Mouse (Mus musculus) hindbrain, embryonic 16.5 days (tissue): ENCODE results near the gene Gm11559. TPM values are rescaled to one million over a fixed set of nuclear protein-coding genes. Genes with fewer than 3 reads are reported as not detected.
"Not testable (repeated sequence)": the region's sequence is repeated elsewhere in the genome, so short reads cannot be mapped to it uniquely, and the experiment has no call there.

Source experiments
- ATAC-seq: fragments of 200-750 bp; cut with Nextera tagmentation; 2 replicates; pipeline ENCODE4 v1.8.0; 2017; ENCODE audit warnings: moderate TSS enrichment, moderate library complexity
- H3K27ac ChIP-seq: fragments of 300-500 bp; sonication (generic); 2 replicates; pipeline ENCODE4 v1.5.1; 2014; ENCODE audit warnings: low read depth, mild to moderate bottlenecking, control low read depth, low read length, moderate library complexity
- H3K27me3 ChIP-seq: fragments of 300-500 bp; sonication (generic); replicated peaks from 2 replicates; pipeline ENCODE4 v1.6.1; 2014; ENCODE audit warnings: low read length; ENCODE audit not compliant: control insufficient read depth, insufficient read depth
- H3K36me3 ChIP-seq: fragments of 300-500 bp; sonication (generic); 2 replicates; pipeline ENCODE4 v1.6.1; 2014; ENCODE audit warnings: mild to moderate bottlenecking, low read length, moderate library complexity, mixed read lengths; ENCODE audit not compliant: control insufficient read depth, insufficient read depth
- H3K4me1 ChIP-seq: fragments of 300-500 bp; sonication (generic); 2 replicates; pipeline ENCODE4 v1.6.1; 2014; ENCODE audit warnings: low read depth, low read length; ENCODE audit not compliant: control insufficient read depth, insufficient read depth
- H3K4me2 ChIP-seq: fragments of 300-500 bp; sonication (generic); 2 replicates; pipeline ENCODE4 v1.6.1; 2014; ENCODE audit warnings: mild to moderate bottlenecking, low read length, control low read depth, moderate library complexity
- H3K4me3 ChIP-seq: fragments of 300-500 bp; sonication (generic); 2 replicates; pipeline ENCODE4 v1.5.1; 2014; ENCODE audit warnings: mild to moderate bottlenecking, low read length, control low read depth, moderate library complexity
- H3K9ac ChIP-seq: fragments of 300-500 bp; sonication (generic); 2 replicates; pipeline ENCODE4 v1.6.1; 2014; ENCODE audit warnings: low read depth, mild to moderate bottlenecking, control low read depth, low read length, moderate library complexity
- H3K9me3 ChIP-seq: fragments of 300-500 bp; sonication (generic); 2 replicates; pipeline ENCODE4 v1.6.1; 2014; ENCODE audit warnings: mild to moderate bottlenecking, low read length, moderate library complexity; ENCODE audit not compliant: control insufficient read depth
- WGBS: fragments of 180-500 bp; shearing (Covaris S2); extraction: QIAGEN DNeasy Blood & Tissue Kit; methylation state at CpG from one replicate; pipeline ENCODE4 v1.1.7; 2014; 5-methylcytosine and 5-hydroxymethylcytosine counted together
- polyA plus RNA-seq: library from polyadenylated mRNA; unstranded; fragments of >200 nt; fragmentation: Nextera tagmentation; extraction: Ambion mirVana; gene quantifications from 2 replicates; pipeline ENCODE4 v1.2.1, GENCODE M21; 2015

Gene Gm11559
- polyA plus RNA-seq, 1 experiment from 2014 or later = not detected

GRCm38 (mm10) chr11:99873089-99873488 lies 8.8 kb downstream of the Gm11559 start, which contains the start of gene Krtap9-1:
Krtap9-1 (plus strand) TSS chr11:99873389.
- not testable (repeated sequence) for H3K4me1 ChIP-seq, ATAC-seq, H3K4me3 ChIP-seq, H3K9ac ChIP-seq, H3K9me3 ChIP-seq, H3K4me2 ChIP-seq, H3K27ac ChIP-seq, H3K27me3 ChIP-seq, H3K36me3 ChIP-seq
- 75% methylated on average over 1 of the region's 1 CpGs for WGBS

GRCm38 (mm10) chr11:99878887-99879286 lies 14.6 kb downstream of the Gm11559 start, which contains the start of gene Gm11567:
Gm11567 (plus strand) TSS chr11:99879187.
- not testable (repeated sequence) for H3K9ac ChIP-seq, ATAC-seq, H3K4me3 ChIP-seq, H3K4me2 ChIP-seq, H3K27ac ChIP-seq, H3K9me3 ChIP-seq, H3K4me1 ChIP-seq, H3K36me3 ChIP-seq, H3K27me3 ChIP-seq
- WGBS = 49% methylated on average over 1 of the region's 1 CpGs

GRCm38 (mm10) chr11:99907620-99908019 lies 43.3 kb downstream of the Gm11559 start, which contains the start of gene Krtap31-1:
Krtap31-1 (plus strand) TSS chr11:99907920.
- Histone ChIP-seq H3K4me3 (no peak within 1 kb of the TSS), H3K9ac (no peak within 1 kb of the TSS), H3K4me2 (no peak within 1 kb of the TSS), H3K36me3 (no peaks in the 10 kb centered on the region), H3K27ac (no peak within 1 kb of the TSS), H3K9me3 (no peaks in the 10 kb centered on the region), H3K27me3 (no peaks in the 10 kb centered on the region), H3K4me1 (no peaks in the 10 kb centered on the region)
- no peak for ATAC-seq
- WGBS = 90% methylated on average over 2 of the region's 2 CpGs

GRCm38 (mm10) chr11:99914451-99914850 lies 50.2 kb downstream of the Gm11559 start, which contains the start of gene Gm11565:
Gm11565 (plus strand) TSS chr11:99914751.
- H3K4me2 ChIP-seq = no peak within 1 kb of the TSS
- H3K4me3 ChIP-seq = no peak within 1 kb of the TSS
- no peak within 1 kb of the TSS for H3K9ac ChIP-seq
- H3K36me3 ChIP-seq = no peaks in the 10 kb centered on the region
- H3K9me3 ChIP-seq = no peaks in the 10 kb centered on the region
- no peaks in the 10 kb centered on the region for H3K27me3 ChIP-seq
- WGBS = 90% methylated on average over 3 of the region's 3 CpGs
- H3K27ac ChIP-seq = no peak within 1 kb of the TSS
- H3K4me1 ChIP-seq = no peaks in the 10 kb centered on the region
- ATAC-seq = no peak

Other genes with a start within 250 kb of the Gm11559 start
- gene Krtap2-4, start 249.6 kb upstream of the Gm11559 start, polyA plus RNA-seq = not detected in 2 replicates
- not detected in 2 replicates for gene Gm11562, start 244.0 kb upstream of the Gm11559 start, polyA plus RNA-seq
- gene Krtap4-1, start 236.2 kb upstream of the Gm11559 start, polyA plus RNA-seq = not detected in 2 replicates
- gene Krtap4-2, start 229.4 kb upstream of the Gm11559 start, polyA plus RNA-seq = not detected in 2 replicates
- not detected in 2 replicates for gene Krtap4-7, start 220.4 kb upstream of the Gm11559 start, polyA plus RNA-seq
- not detected in 2 replicates for gene Gm11555, start 214.2 kb upstream of the Gm11559 start, polyA plus RNA-seq
- not detected in 2 replicates for gene Gm11563, start 205.5 kb upstream of the Gm11559 start, polyA plus RNA-seq
- gene Krtap4-6, start 198.5 kb upstream of the Gm11559 start, polyA plus RNA-seq = not detected in 2 replicates
- not detected in 2 replicates for gene Gm14190, start 173.7 kb upstream of the Gm11559 start, polyA plus RNA-seq
- not detected in 2 replicates for gene Gm14180, start 130.2 kb upstream of the Gm11559 start, polyA plus RNA-seq
- not detected in 2 replicates for gene Gm11595, start 91.6 kb upstream of the Gm11559 start, polyA plus RNA-seq
- gene Krtap4-8, start 83.8 kb upstream of the Gm11559 start, polyA plus RNA-seq = not detected in 2 replicates
- gene Krtap4-9, start 79.3 kb upstream of the Gm11559 start, polyA plus RNA-seq = not detected in 2 replicates
- not detected in 2 replicates for gene Gm11596, start 71.0 kb upstream of the Gm11559 start, polyA plus RNA-seq
- gene Gm11569, start 65.5 kb upstream of the Gm11559 start, polyA plus RNA-seq = not detected in 2 replicates
- not detected in 2 replicates for gene Gm11554, start 60.0 kb upstream of the Gm11559 start, polyA plus RNA-seq
- gene Krtap4-13, start 54.6 kb upstream of the Gm11559 start, polyA plus RNA-seq = not detected in 2 replicates
- not detected in 2 replicates for gene Gm11564, start 48.8 kb upstream of the Gm11559 start, polyA plus RNA-seq
- gene 2300003K06Rik, start 26.4 kb upstream of the Gm11559 start, polyA plus RNA-seq = not detected in 2 replicates
- gene Krtap4-16, start 12.9 kb upstream of the Gm11559 start, polyA plus RNA-seq = not detected in 2 replicates
- gene Gm11568, start 6.6 kb upstream of the Gm11559 start, polyA plus RNA-seq = not detected in 2 replicates
- not detected in 2 replicates for gene Krtap9-1, start 8.9 kb downstream of the Gm11559 start, polyA plus RNA-seq
- gene Gm11567, start 14.7 kb downstream of the Gm11559 start, polyA plus RNA-seq = not detected in 2 replicates
- not detected in 2 replicates for gene Krtap31-1, start 43.4 kb downstream of the Gm11559 start, polyA plus RNA-seq
- gene Gm11565, start 50.3 kb downstream of the Gm11559 start, polyA plus RNA-seq = not detected in 2 replicates
- gene Krtap31-2, start 71.8 kb downstream of the Gm11559 start, polyA plus RNA-seq = not detected in 2 replicates
- not detected in 2 replicates for gene Krtap9-5, start 84.0 kb downstream of the Gm11559 start, polyA plus RNA-seq
- gene Krtap29-1, start 114.6 kb downstream of the Gm11559 start, polyA plus RNA-seq = not detected in 2 replicates
- gene Krtap16-1, start 122.1 kb downstream of the Gm11559 start, polyA plus RNA-seq = 0.15 TPM in 1 of 2 replicates, not detected in the other
- 1.1 and 1.7 TPM in 2 replicates for gene Krtap17-1, start 129.5 kb downstream of the Gm11559 start, polyA plus RNA-seq
- gene Krt33a, start 151.7 kb downstream of the Gm11559 start, polyA plus RNA-seq = not detected in 2 replicates
- gene Krt33b, start 165.4 kb downstream of the Gm11559 start, polyA plus RNA-seq = 0.12 and 0.13 TPM in 2 replicates
- not detected in 2 replicates for gene Krt34, start 177.1 kb downstream of the Gm11559 start, polyA plus RNA-seq
- gene Krt31, start 186.1 kb downstream of the Gm11559 start, polyA plus RNA-seq = not detected in 2 replicates
- not detected in 2 replicates for gene Krt32, start 223.8 kb downstream of the Gm11559 start, polyA plus RNA-seq
- not detected in 2 replicates for gene Krt35, start 231.8 kb downstream of the Gm11559 start, polyA plus RNA-seq
- not detected in 2 replicates for gene Krt36, start 241.2 kb downstream of the Gm11559 start, polyA plus RNA-seq